Mouse (Mus musculus): ENCODE measurements around the gene Jun. TPM values are rescaled to one million over a fixed set of nuclear protein-coding genes. Genes with fewer than 3 reads are reported as not detected.

The Jun gene
- total RNA-seq, 1 experiment from 2014 or later = 133 TPM

DNA sequence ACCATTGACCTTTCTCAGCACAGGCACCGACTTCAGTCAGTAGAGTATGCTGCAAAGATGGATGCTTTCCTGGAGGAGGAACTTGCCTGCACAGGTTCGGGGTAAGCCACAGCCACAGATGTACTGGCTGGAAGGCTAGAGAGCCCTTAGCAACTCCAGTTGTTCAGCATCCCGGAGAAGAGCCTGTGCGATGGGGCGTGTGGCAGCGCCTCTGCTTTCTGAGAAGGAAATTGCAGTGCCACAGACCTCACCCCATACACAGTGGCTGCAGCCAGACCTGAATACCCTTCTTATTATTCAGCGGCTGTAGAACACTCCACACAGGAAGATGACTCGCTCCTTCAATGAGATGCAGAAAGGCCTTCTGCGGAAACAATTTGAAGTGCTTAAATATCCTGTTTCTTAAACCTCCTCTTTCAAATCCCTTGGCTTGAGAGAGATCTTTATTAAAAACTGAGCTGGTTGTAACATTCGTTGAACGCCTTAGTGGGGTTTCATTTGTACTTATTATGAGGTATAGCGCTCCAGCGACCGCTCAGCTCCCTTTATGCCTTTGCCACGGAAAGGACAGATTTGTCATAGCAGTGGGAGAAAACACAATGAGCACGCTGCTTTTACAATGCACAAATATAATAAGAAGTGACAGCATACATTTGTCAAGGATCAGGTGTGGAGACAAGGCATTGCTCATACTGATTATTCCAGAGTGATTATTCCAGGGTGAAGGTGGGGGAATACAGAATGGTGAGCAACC, 26.0 kb downstream of the Jun start:
- DNase-seq = no peak

DNA sequence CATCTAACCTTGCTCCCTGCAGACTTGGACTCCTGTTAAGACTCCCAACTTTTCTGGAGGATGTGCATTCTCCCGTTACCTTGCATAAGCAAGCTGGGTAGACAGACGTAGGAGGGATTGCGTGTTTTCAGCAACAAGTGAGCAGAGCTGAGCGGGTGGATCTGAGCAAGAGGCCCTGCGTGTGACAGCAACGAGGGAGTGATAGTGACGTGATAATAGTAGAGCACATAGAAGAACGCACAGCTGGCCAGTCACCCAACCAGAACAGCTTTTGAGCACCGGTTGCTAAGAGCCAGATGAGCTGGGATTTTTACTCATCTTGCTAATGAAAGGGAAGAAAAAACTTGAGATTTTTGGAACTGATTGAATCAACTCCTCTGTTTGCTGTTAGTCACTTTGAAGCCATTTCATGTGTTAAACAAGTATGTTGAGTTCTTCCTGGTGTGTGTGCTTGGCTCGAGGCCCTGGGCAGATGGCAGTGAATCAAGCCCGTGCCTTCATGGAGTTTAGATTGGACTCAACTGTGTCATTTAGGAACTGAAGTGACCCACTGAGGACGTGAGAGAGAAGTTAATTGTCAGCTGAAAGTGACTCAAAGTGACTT, 28.6 kb downstream of the Jun start:
- DNase-seq = no peak

DNA sequence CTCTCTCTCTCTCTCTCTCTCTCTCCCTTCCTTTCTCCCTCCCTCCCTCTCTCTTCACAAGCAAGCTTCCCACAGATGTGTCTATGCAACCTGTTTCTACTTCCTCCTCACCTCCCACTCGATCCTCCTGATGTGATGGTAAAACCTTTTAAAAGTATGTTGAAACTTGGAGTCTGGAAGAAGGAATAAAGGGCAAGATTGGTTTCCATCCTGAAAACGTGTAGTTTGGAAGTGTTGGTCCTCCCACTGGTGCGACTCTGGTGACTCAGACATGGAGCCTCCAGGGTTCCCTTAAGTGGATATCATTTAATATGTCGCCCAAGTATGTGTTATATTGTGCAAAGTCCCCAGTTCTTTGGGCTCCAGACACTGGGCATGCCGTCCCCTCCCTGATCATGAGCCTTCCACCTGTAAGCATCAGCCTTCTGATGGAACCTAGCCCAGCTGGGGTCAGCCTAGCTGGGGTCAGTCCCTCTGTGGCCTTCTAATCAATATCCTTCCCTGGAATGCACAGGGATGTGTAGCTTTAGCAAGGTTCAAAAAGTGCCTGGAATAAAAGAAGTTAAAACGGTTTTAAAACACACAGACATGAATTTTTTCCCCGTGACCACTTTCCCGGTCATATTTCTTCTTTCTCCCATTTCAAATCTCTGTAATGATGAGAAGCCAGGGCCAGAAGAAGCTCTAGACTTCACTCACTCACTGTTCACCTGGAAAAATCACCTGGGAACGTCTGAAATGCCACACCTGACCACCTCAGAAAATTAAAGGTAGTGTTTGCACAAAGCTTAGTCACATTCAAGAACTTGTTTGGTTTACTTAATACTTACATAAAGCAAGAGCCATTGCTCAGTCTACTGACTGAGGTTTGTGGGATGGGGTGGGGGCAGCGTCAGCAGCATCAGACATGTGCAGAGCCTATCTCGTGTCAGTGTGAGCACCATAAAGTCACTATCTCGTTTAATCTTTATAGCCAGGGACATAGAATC, 30.1 kb downstream of the Jun start:
- no peak for DNase-seq

DNA sequence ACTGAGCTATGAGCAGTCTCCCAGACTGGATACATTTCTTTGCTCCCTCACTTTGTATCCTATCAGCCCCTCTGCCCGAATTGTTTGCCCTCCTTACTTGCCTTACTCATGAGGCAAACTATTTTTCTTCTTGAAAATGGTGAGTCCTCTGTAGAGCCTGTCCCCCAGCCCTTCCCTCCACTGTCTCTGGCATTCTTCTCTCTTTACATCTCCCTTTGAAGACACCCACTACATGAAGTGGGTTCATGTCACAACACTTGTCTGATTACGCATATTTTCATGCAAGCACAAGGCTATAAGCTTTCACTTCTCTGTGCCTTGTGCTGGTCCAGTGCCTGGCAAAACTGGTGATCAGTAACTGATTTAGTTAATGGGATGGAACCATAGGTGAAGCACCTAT, 31.8 kb downstream of the Jun start:
- no peak for DNase-seq

DNA sequence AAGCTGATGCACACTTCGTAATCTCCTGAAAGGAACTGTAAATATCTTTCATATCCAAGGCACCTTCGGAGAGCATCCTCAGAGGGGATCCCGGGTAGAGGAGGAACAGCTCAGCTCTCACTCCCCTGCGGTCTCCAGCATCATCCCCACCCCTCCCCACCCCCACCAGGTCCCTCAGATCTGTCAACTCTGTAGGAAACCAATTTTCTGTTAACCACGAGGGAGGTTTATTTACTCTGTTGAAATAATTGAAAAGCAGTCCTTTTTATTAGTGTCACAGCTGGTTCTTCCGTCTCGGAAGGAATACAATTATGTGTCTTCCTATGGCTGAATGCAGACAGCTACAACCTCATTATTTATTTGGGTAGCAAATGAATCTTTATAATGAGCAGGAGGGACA, 33.8 kb downstream of the Jun start:
- DNase-seq = no peak

DNA sequence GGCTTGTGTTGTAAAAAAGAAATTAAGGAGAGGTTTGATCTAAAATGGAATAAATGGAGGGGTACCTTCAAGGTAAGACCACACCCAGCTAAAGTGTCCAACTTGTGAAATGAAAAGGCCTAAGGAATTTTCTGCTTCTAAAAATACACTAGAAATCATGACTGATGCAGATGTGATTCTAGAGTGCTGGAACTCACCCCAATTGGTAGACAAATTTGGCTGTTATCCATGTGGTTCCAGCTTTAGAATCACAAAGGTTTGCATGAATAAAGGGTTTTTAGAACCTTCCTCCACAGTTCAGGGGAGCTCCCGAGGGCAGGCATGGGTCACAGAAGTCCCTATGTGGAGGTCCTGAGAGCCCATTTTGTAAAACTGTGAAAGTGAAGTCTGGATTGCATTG, 39.3 kb downstream of the Jun start:
- no peak for DNase-seq

DNA sequence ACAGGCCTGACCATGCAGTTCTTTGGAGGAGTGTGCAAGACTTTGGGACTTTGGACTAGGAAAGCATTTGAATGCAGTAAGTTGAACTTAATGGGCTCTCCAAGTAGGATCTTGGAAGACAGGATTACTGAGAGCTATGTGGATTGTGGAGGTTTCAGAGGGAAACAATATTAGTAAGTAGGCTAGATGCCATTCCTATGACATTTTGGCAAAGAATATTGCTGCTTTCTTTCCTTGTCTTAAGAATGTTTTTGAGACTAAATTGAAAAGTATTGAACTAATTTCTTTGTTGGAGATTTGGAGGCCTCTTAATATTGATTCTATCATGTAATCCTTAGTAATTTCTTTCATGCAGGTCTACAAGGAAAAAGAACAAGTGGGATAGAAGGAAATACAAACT, 39.8 kb downstream of the Jun start:
- DNase-seq = no peak

DNA sequence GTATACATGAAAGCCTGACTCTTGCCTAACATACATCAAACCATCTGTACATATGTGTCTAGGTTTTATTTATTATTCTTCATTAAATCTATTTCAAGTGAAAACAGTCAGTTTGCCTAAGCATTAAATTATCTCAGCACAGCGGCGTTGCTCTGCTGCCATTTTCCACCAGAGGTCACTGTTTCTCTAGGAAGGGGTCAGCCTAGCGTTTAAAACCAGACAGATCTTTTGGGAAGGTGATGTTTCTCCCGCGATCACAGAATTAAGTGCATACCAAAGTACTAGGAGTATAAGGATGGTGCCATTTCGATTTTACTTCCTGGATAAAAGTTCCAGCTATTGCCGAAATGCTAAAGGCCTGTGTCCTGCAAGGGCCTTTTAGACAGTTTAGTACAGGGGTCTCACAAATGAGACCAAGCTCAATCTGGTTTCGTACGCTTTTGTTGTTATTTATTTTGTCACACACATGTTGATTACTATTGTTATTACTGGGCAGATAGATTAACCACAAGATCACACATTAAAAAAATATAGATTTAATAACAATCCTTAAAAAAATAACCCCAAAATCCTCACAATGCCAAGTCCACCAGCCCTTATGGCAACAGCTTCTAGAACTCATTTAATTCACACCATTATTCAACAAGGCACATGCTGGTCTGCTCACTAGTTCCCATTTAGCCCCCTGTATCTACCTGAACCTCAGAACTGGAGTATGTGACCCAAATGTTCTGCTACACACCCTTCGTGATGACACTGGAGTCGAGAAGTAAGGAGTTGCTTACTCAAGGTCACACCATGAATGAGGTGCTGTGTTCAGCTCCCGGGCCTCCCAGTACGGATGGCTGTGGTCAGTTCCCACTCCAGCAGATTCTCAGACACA, 43.6 kb downstream of the Jun start:
- peak; percentile 73 for DNase-seq

DNA sequence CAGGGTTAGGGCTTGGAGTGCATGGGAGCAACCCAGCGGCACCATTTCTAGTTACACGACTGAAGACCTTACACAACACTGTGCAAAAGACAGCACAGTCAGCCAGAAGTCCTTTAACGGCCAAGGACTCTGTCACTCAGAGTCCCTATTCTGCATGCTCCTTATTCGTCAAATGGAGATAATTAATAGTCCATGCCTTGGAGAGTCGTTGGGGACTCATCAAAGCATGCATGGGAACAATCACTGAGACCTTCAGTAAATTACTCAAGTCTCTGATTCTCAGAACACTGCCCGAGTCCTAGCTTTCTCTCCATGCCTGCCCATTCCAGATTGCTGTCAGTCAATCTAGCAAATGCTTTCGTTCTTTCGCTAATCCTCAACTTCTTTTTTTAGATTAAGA, 44.3 kb downstream of the Jun start:
- no peak for DNase-seq

DNA sequence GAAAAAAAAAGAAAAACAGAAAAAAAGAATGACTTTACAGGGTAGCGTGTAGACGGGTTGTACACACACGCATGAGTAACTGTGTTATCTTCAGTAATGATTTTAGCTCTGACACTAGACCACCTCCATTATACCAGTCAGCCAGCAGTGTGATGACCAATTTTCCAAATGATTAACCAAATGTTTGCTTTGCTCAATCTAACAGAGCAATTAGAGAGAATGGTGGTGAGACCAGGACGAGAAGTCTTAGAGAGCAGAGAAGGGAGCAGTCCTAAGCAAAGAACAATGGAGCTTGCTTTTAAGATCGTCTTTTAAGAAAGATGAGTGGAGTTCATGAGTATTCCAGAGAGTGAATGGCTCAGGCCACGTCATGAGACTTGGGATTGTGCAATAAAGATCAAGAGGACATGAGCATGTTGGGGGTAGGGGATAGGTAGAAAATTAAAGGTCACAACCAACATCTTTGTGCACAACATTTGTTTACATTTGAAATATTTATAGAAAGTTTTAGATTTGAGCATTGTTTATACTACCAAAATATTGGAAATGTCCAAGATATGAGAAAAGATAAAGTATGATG, 46.7 kb downstream of the Jun start:
- no peak for DNase-seq

DNA sequence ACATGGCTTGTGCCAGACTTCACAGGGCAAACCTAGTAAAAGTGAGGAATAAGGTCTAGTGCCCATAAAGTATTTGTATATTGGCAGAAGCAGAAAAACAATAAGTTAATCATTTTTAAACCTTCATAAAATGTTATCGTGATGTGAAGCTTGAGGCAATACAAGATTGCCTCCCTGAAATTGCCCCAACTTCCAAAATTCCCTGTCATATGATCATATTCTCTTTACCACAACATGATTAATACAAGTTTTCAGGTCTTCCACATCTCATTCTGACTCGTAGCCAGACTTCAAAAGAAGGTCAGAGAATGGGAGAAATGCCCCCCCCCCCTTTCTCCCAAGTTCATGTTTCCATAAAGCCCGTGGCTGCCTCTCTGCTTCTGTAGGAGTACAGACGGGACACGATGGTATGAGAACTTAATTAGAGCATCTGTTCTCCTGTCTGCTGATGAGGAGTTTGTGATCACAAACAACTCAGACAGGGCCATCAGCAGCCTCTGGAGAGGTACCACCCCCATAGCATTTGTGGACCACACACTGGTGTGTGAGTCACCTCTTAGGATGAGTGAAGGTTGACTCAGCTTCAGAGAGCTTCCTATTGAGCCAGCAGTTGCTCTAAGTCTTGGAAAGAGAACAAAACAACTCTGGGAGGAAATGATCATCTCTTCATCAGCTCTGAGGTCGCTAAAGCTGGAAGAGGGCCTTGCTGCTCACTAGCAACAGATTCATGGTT, 50.8 kb downstream of the Jun start:
- peak; percentile 11 for DNase-seq

DNA sequence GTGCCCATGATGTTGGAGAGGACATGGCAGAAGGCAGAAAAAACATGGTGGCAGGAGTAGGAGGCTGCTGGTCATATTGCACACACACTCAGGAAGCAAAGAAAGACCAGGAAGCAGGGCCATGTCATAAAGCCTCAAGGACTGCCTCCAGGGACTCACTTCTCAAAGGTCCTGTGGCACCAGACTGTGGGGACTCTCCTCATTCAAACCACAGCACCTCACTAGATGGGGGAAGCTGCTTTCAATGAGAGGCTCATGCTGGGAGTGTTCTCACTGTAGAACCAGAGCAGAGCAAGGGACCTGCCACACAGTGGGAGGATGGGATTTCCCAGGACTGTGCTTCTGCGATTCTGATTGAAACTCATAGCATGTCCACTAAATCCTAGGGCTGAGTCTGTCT, 51.9 kb downstream of the Jun start:
- DNase-seq = no peak

DNA sequence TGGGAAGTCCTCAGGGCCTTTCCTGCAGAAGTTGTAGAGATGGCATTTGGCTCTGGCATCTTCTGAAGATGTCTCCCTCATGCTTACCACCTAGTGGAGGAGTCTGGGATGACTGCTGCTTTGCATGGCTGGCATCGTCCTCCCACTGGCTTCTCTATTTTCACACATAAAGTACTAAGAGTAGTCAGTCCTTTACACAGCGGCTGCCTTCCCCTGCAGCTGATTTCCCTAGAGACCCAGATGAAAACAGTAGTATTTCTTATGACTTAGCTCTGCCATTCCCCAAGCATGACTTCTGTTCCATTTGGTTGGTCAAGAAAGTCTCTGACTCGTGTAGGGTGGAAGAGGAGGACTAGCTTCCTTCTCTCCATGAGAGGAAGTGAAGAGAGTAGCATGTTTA, 52.8 kb downstream of the Jun start:
- DNase-seq = no peak

Other genes starting within 250 kb of the Jun start
- gene Eqtn, start 123.4 kb downstream of the Jun start, total RNA-seq (2021) = not detected in 2 replicates
- 32.4 and 33.2 TPM in 2 replicates for gene Mysm1, start 73.1 kb downstream of the Jun start, total RNA-seq (2021)

All from adrenal gland, postnatal 25 days (tissue).